Mouse (Mus musculus): ENCODE data around the gene Sorcs3.

DNA sequence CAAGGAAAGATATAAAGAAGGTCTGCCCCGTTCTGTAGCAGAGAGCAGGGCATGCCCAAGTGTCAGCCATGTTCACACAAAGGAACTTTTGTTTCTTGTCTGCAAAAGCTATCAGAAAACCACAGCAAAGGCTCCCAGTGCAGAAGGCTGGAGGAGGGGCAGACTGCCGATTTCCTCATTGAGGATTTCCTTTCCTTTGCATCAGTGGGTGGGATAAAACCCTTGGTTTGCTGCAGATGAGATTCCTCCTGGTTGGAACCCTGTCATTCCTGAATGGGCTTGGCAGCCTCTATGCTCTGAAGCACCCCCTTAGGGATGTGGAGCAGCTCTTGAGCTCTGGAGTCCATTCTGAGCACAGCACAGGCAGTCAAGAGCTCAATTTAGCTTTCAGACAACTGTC is 223.9 kb downstream of the Sorcs3 start:
- TF ChIP-seq CTCF (IDR thresholded peaks at IDR 0.05; ENCODE audit: borderline replicate concordance, insufficient read depth, low read depth, low read length) (no peak), POLR2A (IDR thresholded peaks at IDR 0.05; ENCODE audit: borderline replicate concordance, insufficient read depth, low read length) (no peak)
